Mouse (Mus musculus): ENCODE results near the gene Chad.

DNA sequence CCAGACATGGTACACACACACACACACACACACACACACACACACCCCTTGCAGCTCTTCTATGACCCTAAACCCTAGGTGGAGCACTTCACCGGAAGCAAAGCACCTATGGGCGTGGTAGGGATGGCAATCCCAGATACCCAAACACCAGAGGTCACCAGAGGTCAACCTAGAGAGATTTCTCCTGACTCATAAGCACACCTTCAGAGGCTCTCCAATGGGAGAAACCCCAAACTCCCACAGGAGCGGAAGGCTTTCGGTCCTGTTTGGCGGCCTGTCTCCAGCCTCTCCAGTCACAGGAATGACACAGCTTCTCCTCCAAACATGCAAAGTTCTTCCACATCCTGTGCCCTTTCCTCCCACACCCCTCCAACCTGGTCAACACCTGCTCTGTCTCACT lies 18.5 kb upstream of the Chad start:
- no peak for TF ChIP-seq POLR2A (IDR thresholded peaks at IDR 0.05; ENCODE audit: low read depth, low read length)
- no peak for TF ChIP-seq RCOR1 (conservative IDR thresholded peaks at IDR 0.05; ENCODE audit: low read depth, low read length)
- no peak for TF ChIP-seq UBTF (IDR thresholded peaks at IDR 0.05; ENCODE audit: low read depth, low read length)
- no peak for TF ChIP-seq ZNF384 (IDR thresholded peaks at IDR 0.05; ENCODE audit: low read depth, low read length)
- no peak for TF ChIP-seq MEF2A (IDR thresholded peaks at IDR 0.05; ENCODE audit: borderline replicate concordance, low read depth, low read length)
- no peak for TF ChIP-seq ZC3H11A (IDR thresholded peaks at IDR 0.05; ENCODE audit: low read depth, low read length)
- TF ChIP-seq ETS1 (conservative IDR thresholded peaks at IDR 0.05; ENCODE audit: low read depth, low read length), result no peak
- TF ChIP-seq CTCF (conservative IDR thresholded peaks at IDR 0.05 in 1 of 2, IDR thresholded peaks at IDR 0.05 in 1 of 2; ENCODE audit: low read depth in 2 of 2, low read length in 2 of 2), result peak in 1 of 2 experiments; percentile 26; a peak in 2 of 4 replicates
- TF ChIP-seq BHLHE40 (IDR thresholded peaks at IDR 0.05; ENCODE audit: low read depth, low read length), result no peak
- TF ChIP-seq EP300 (IDR thresholded peaks at IDR 0.05; ENCODE audit: low read length), result no peak
- TF ChIP-seq MXI1 (IDR thresholded peaks at IDR 0.05; ENCODE audit: low read depth, low read length), result no peak
- no peak for TF ChIP-seq TCF12 (IDR thresholded peaks at IDR 0.05; ENCODE audit: low read depth, low read length)
- TF ChIP-seq NRF1 (IDR thresholded peaks at IDR 0.05; ENCODE audit: low read depth, low read length), result no peak
- no peak for TF ChIP-seq USF1 (IDR thresholded peaks at IDR 0.05; ENCODE audit: low read depth, low read length)
